Mouse (Mus musculus): Measurements from ENCODE around the gene Adora1.

Adora1 gene

DNA sequence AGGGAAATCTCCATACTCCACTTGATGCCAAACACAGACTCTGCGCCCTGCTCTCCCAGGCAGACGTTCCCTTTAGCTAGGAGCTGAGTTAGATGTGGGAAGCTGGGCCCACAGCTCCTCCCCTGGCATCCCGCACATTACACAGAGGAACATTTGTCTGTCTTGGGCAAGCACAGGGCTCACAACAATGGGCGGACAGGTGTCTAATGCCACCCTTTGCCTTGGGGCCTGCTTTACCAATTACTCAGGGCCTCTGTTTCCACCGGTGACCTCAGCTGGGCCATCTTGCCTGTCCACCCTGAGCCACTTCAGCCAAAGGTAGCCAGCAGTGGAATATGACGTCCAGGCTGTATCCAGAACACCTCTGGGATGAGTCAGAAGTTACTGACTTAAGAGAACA lies 73.8 kb downstream of the Adora1 start:
- intact Hi-C loops (cut with DNase I), result no loop called here

DNA sequence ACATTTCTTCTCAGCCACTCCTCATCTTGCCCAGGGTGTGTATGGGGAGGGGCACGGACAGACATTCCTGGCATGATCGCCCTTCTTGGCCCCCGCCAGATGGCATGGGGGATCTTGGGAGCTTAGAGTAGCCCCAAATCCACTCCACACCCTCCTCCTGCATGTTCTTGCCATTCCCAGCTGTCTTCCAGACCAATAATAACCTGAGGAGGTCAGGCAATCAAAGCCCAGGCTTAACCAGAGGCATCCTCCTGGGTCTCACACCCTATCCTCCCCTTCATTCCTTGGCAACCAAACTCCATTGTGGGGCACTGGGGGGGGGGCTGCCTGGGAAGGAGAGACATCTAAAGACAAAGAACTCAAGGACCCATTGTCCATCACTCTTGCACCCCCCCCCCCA lies 74.8 kb downstream of the Adora1 start:
- intact Hi-C loops (cut with DNase I), result no loop called here

DNA sequence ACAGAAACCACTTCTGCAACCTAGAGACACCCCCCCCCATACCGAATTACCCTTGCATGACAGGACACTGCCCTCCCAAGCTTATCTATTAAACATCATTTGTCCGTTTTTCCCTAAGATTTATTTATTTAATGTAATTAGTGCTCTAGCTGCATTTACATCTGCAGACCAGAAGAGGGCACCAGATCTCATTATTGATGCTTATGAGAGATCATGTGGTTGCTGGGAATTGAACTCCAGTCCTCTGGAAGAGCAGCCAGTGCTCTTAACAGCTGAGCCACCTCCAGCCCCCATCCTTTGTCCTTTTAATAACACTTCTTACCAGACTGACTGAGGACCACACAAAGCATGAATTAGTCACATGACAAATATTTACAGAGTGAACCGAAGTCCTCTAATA lies 80.6 kb downstream of the Adora1 start:
- intact Hi-C loops (cut with DNase I), result loop anchor here (5.0 kb wide), 1 partner anchor 43 kb away; no protein-coding TSS in a partner anchor

DNA sequence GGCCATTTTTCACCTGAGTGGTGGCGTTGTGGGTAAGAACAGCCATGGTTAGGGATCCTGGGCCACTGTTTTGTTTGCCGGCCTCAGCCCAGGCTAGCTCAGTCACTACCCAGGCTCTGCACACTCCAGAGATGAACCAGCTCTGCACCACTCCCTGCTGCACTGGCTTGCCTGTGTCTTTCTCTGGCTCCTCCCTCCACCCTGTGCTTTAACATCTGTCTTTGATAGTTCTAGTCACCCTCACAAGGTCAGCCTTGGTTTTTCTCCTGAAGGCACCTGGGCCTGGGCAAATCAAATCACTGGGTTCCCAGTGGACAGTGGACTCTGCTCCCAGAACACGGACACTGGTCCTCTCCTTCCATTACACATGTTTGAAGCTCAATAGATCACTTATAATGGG lies 81.1 kb downstream of the Adora1 start:
- intact Hi-C loops (cut with DNase I), result loop anchor here (5.0 kb wide), 1 partner anchor 43 kb away; no protein-coding TSS in a partner anchor

DNA sequence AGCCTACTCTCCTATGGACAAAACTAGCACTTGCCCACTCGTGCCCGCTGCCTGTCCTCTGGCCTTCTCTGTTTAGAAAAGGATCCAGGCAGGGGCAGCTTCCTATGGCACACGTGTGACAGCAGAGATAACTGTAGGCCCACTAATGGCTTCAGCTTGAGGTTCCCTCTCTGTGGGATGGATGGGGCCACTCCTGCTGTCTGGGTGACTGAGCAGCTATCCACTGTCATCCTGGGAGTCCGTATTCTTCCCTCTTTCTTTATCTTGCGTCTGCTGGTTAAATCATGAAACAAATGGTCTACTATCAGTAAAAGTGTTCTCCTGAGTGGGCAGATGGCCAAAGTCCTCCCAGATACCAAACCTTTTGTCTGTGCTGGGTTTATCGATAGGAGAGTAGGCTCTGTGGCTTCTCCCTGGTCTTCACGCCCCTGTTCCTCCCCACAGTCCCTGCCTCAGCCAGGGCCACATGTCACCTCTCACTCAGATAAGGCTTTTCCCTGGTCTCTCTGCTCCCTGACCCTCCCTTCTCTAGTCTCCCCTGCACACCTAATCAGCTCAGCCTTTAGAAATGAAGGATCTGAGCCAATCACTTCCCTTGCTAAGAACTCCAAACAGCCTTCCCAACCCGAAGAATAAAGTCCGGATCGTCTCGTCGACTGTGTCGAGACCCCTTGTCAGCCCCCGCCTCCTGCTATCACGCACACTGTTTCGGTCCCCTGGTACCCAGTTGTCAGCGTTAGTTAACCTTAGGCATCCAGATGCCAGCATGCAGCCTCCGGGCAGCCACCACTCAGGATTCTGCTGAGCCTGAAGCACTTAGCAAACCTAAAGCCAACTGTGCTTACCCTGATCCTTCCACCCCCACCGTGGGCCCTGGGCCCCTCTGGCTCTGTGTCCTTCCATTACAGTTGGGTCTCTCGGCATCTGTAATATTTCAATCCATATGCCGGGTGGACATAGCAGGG lies 82.3 kb downstream of the Adora1 start:
- intact Hi-C loops (cut with DNase I), result loop anchor here (2.0 to 5.0 kb wide), 3 partner anchors 44 to 178 kb away; no protein-coding TSS in a partner anchor

DNA sequence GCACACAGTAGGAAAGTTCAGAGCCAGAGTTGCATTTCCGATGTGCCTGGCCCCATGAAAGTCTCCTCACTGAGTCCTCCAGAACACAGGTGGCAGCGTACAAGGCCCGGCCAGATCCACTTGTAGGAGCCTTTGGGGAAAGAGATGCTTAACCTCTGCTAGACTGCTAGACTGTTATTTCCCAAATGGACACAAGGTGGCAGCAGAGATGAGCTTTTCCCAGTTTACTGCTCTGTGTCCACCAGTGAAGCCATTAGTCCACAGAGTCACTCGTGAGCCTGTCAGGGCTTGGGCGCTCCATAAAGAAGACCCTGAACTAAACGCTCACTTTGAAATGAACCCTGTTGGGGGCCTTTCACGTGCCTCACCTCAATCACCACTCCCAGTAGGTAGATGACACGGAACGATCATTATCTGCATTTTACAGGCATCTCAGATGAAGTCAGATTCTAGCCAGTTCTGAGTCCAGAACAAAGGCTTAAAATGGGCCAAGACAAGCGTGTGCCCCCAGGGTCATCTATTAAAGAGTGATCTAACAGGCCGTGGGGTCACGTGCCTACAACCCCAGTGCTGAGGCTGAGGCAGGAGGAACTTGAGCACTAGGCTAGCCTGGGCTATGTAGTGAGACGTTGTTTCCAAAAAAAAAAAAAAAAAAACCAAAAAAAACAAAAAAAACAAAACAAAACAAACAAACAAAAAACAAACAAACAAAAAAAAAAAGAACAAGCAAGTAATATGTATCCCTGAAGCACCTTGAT lies 83.4 kb downstream of the Adora1 start:
- intact Hi-C loops (cut with DNase I), result loop anchor here (2.0 to 5.0 kb wide), 4 partner anchors 45 to 179 kb away; no protein-coding TSS in a partner anchor

DNA sequence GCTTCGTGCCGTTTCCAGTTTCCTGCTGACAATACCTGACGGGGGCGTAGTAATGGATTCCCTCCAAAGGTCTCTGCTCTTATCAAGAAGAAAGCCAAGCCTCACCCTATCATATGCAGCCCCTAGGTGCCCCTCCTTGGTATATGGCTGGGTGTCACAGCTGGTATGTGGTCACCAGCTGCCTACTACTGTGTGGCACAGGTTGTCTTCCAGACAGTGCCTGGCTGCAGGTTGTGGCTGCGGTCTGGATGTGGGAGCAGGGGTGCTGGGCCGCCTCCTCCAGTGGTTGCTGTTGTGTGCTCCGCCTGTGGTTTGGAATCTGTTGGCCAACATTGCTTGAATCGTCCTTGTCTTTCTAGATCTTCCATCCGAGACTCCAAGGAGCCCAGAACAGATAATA lies 84.5 kb downstream of the Adora1 start:
- intact Hi-C loops (cut with DNase I), result loop anchor here (2.0 to 5.0 kb wide), 2 partner anchors 47 to 172 kb away; no protein-coding TSS in a partner anchor

DNA sequence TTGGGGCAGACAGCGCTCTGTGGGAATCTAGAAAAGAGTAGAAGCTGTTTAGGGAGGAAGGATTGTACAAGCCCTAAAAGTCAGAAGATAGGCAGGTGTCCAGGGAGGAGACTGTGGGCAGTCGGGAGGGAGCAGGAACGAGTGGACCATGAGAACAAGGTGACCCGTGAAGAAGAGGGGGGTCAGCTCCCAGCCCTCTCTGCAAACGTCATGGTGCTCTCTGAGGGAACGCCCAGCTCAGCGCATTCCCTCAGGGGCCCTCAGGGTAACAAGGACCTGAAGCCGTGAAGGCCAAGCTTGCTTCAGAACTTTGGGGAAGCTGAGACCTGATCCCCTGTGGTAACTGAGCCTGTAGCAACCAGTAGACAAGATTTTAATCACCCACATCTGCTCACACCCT lies 85.2 kb downstream of the Adora1 start:
- intact Hi-C loops (cut with DNase I), result loop anchor here (2.0 to 5.0 kb wide), 2 partner anchors 47 to 173 kb away; no protein-coding TSS in a partner anchor
